Mouse (Mus musculus): ENCODE data around the gene Asns. TPM values are rescaled to one million over a fixed set of nuclear protein-coding genes. Genes with fewer than 3 reads are reported as not detected.

The Asns gene
- polyA plus RNA-seq, 1 experiment from 2014 or later: 63.4 TPM

DNA sequence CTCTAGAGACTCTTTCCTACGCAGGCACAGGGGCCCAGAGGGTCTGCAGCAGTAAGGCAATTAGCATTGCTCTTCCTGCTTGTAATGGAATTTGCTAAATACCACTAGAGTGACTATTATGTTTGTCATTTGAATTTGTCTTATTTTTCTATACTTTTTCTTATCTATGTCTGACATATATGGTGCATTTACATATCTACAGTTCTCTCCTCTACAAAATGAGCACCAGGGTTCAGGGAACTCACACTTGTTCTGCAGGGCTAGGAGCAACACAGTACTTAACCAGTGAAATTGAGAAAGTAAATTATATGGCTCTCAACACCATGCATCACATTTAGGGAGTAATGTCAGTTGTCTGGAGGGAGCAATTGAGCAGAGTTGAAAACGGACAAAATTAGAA, 21.2 kb upstream of the Asns start:
- Histone ChIP-seq H3K27ac (ENCODE audit: low read depth, low read length) (no peak overlapping the region), H3K4me1 (ENCODE audit: control insufficient read depth, insufficient read depth, low read length) (no peaks in the 10 kb centered on the region), H3K4me3 (ENCODE audit: low read depth, low read length) (no peak overlapping the region), H3K4me2 (ENCODE audit: low read depth) (no peak overlapping the region), H3K9ac (ENCODE audit: low read length) (no peak overlapping the region), H3K9me3 (ENCODE audit: control insufficient read depth, low read length) (no peaks in the 10 kb centered on the region), H3K36me3 (ENCODE audit: control insufficient read depth, insufficient read depth, low read length) (no peaks in the 10 kb centered on the region), H3K27me3 (ENCODE audit: control insufficient read depth, insufficient read depth, low read length) (no peaks in the 10 kb centered on the region)
- ATAC-seq (ENCODE audit: insufficient read depth, low FRiP score, low TSS enrichment) (no peak), DNase-seq (ENCODE audit: low spot score) (no peak)
- 81% methylated on average over 2 of the region's 2 CpGs for WGBS

DNA sequence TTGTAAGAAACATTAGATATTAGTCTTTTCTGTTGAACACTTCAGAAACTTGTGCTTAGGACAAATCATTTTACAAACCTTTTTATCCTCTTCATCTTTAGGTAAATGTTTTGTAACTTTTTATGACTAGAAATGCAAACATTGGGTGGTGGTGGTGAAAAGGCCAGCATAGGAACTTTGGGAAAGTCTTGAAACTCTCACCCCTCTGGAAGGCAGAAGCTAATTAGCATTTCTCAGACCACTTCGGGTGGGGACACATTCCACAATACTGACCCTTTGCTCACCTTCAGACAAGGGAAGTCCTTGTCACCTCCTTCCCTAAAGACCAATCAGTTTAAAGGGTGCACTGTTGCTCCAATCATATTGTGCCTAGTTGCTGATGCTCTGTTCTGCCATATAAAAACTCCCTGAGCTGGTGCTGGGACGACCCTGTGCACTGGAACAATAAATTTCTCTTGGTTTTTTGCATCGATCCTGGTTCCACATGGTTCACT, 18.8 kb upstream of the Asns start:
- Histone ChIP-seq H3K36me3 (ENCODE audit: control insufficient read depth, insufficient read depth, low read length) (no peaks in the 10 kb centered on the region), H3K27me3 (ENCODE audit: control insufficient read depth, insufficient read depth, low read length) (no peaks in the 10 kb centered on the region), H3K4me3 (ENCODE audit: low read depth, low read length) (no peak overlapping the region), H3K9ac (ENCODE audit: low read length) (no peak overlapping the region), H3K9me3 (ENCODE audit: control insufficient read depth, low read length) (no peaks in the 10 kb centered on the region), H3K4me1 (ENCODE audit: control insufficient read depth, insufficient read depth, low read length) (no peaks in the 10 kb centered on the region), H3K4me2 (ENCODE audit: low read depth) (no peak overlapping the region), H3K27ac (ENCODE audit: low read depth, low read length) (no peak overlapping the region)
- 62% methylated on average over 3 of the region's 3 CpGs for WGBS
- ATAC-seq (ENCODE audit: insufficient read depth, low FRiP score, low TSS enrichment) (no peak), DNase-seq (ENCODE audit: low spot score) (no peak)

DNA sequence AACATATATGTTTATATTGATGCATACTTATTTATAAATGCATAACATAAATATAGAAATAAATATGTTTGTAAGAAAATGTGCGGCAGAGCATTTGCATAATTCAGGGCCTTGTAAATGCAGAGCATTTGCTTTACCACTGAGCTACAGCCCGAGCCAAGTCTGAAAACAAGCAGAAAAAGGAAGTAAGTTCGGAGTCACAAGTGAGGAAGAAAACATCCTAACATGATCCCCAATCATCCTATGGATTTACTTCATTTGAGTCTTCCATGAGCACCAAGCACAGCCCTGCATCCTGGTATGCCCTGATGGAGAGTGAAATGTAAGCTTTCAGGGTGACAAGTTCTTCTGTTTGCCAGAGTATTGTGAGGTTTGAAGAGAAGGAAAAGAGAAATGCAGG, 15.2 kb upstream of the Asns start:
- Histone ChIP-seq H3K27ac (ENCODE audit: low read depth, low read length) (no peak overlapping the region), H3K4me2 (ENCODE audit: low read depth) (no peak overlapping the region), H3K36me3 (ENCODE audit: control insufficient read depth, insufficient read depth, low read length) (no peaks in the 10 kb centered on the region), H3K9ac (ENCODE audit: low read length) (no peak overlapping the region), H3K4me3 (ENCODE audit: low read depth, low read length) (no peak overlapping the region), H3K9me3 (ENCODE audit: control insufficient read depth, low read length) (no peaks in the 10 kb centered on the region), H3K4me1 (ENCODE audit: control insufficient read depth, insufficient read depth, low read length) (no peaks in the 10 kb centered on the region), H3K27me3 (ENCODE audit: control insufficient read depth, insufficient read depth, low read length) (no peaks in the 10 kb centered on the region)
- ATAC-seq (ENCODE audit: insufficient read depth, low FRiP score, low TSS enrichment): no peak
- WGBS: 88% methylated on average over 3 of the region's 3 CpGs
- DNase-seq (ENCODE audit: low spot score): no peak

DNA sequence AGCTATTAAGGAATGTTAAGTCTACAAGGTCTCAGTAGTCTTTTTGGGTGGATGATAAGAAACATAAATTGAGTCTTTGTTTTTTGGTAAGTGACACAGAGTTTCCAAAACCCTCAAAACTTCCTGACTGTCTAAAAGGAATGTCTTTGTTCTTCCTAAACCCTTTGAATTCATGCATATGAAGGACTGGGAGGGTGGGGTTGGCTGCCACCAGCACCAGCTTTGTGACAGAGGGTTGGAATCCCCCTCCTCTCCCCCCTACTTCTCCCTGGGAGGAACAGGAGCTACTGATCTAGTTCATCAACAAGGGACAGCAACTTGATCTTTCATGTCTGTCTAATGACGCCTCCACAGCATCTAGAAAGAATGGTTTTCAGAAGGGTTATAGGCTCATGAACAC, 13.7 kb upstream of the Asns start:
- Histone ChIP-seq H3K4me1 (ENCODE audit: control insufficient read depth, insufficient read depth, low read length) (no peaks in the 10 kb centered on the region), H3K9me3 (ENCODE audit: control insufficient read depth, low read length) (no peaks in the 10 kb centered on the region), H3K36me3 (ENCODE audit: control insufficient read depth, insufficient read depth, low read length) (no peaks in the 10 kb centered on the region), H3K9ac (ENCODE audit: low read length) (no peak overlapping the region), H3K4me3 (ENCODE audit: low read depth, low read length) (no peak overlapping the region), H3K27ac (ENCODE audit: low read depth, low read length) (no peak overlapping the region), H3K4me2 (ENCODE audit: low read depth) (no peak overlapping the region), H3K27me3 (ENCODE audit: control insufficient read depth, insufficient read depth, low read length) (no peaks in the 10 kb centered on the region)
- WGBS: 43% methylated on average over 1 of the region's 1 CpGs
- ATAC-seq (ENCODE audit: insufficient read depth, low FRiP score, low TSS enrichment) (no peak), DNase-seq (ENCODE audit: low spot score) (no peak)

DNA sequence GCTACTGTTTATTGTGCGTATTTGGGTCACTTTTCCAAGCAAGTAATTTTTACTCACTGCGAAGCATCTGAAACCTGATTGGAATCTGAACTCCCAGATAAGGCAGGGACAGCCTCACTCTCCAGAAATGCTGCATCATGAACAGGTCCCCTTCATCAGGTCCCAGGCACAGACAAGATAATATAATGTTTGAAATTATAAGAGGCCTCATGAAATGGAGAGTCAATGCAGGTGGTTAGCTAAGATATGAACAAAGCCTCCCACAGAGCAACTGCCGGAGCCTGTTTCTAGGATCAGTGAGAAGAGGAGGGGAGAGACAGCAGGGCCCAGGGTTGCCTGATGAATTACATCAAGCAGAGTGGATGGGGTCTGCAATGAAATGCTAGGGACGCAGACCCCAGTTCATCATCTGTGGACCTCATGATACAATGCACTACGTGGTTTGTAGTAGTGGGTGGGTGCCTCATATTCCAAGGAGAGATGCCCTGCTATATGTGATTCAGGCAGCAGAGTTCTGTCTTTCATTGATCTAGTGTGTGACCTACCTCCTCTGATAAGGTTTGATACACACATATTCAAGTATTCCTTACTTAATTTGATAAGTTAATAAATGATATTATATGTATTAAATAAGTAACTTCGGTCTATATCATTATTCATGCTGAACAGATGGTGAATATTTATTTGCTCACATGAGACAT, 5.1 kb upstream of the Asns start:
- Histone ChIP-seq H3K4me3 (ENCODE audit: low read depth, low read length) (no peak overlapping the region), H3K27ac (ENCODE audit: low read depth, low read length) (no peak overlapping the region), H3K36me3 (ENCODE audit: control insufficient read depth, insufficient read depth, low read length) (no peaks in the 10 kb centered on the region), H3K4me1 (ENCODE audit: control insufficient read depth, insufficient read depth, low read length) (no peaks in the 10 kb centered on the region), H3K9ac (ENCODE audit: low read length) (no peak overlapping the region), H3K27me3 (ENCODE audit: control insufficient read depth, insufficient read depth, low read length) (no peaks in the 10 kb centered on the region), H3K9me3 (ENCODE audit: control insufficient read depth, low read length) (no peaks in the 10 kb centered on the region), H3K4me2 (ENCODE audit: low read depth) (no peak overlapping the region)
- 82% methylated on average over 6 of the region's 6 CpGs for WGBS
- ATAC-seq (ENCODE audit: insufficient read depth, low FRiP score, low TSS enrichment) (no peak), DNase-seq (ENCODE audit: low spot score) (no peak)

DNA sequence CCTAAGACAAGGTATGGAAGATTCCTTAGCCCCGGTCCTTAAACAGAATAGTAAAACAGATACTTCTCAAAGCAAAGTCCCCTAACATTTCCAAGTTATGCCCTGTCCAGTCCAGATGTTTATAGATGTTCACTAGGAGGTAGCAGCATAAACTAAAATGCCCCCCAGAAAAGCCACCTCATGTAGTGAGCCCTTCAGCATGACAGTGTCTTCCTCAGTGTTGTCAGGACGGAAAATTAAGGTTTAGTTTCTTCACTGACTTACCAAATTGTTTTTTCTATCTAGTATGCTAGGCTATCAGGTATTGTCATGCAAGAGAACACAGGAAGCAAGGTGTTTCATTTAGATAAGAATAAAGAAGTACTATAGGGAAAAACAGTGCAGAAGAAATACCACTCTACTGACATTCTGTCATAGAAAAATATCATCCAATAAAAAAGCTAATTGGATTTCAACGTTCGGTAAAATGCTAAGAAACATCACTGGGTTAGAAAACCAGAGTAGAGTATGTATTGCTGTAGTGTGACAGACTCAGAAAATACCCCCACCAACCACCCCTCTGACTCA, 4.1 kb upstream of the Asns start:
- H3K4me1 ChIP-seq (ENCODE audit: control insufficient read depth, insufficient read depth, low read length): no peaks in the 10 kb centered on the region

DNA sequence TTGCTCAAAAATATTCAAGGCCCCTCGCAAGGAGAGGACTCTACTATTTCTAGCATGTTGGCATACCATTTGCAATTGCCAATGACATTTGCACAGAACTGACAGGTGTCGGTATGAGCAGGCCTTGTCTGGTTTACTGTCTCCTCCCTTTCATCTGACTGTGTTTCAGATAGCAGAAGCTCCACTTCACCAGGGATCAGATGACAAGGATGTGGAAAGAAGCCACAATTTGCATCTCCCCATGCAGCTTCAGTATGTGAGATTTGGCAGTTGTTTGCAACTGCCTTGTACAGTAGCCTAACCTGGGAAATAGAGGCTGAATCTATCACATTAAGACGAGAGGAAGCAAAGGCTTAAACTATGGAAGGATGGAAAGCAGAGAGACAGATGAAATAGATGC, 3.6 kb upstream of the Asns start:
- no peak for ATAC-seq (ENCODE audit: insufficient read depth, low FRiP score, low TSS enrichment)

More for the DNA sequence above, 4.1 kb upstream of the Asns start:
- WGBS: 87% methylated on average over 4 of the region's 4 CpGs
- Histone ChIP-seq H3K9ac (ENCODE audit: low read length) (no peak overlapping the region), H3K4me2 (ENCODE audit: low read depth) (no peak overlapping the region), H3K36me3 (ENCODE audit: control insufficient read depth, insufficient read depth, low read length) (no peaks in the 10 kb centered on the region), H3K27me3 (ENCODE audit: control insufficient read depth, insufficient read depth, low read length) (no peaks in the 10 kb centered on the region), H3K27ac (ENCODE audit: low read depth, low read length) (no peak overlapping the region), H3K9me3 (ENCODE audit: control insufficient read depth, low read length) (no peaks in the 10 kb centered on the region), H3K4me3 (ENCODE audit: low read depth, low read length) (no peak overlapping the region)
- ATAC-seq (ENCODE audit: insufficient read depth, low FRiP score, low TSS enrichment) (no peak), DNase-seq (ENCODE audit: low spot score) (no peak)

DNA sequence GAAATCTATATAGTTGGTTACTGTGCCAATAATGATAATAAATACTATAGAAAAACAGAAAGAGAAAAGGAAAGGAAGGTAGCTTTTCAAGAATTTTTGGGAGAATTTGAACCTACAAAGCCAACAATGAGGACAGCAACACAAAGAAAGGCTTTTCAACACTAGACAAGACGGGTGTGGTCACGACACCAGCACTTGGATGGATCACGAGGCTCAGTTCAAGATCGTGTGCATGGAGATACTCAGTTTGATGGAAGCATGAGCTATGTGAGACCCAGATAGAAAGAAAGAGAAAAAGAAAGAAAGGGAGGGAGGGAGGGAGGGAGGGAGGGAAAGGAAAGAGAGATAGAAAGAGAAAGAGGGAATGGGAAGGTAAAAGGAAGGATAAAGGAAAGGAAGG, 2.8 kb upstream of the Asns start:
- ATAC-seq (ENCODE audit: insufficient read depth, low FRiP score, low TSS enrichment) (no peak), DNase-seq (ENCODE audit: low spot score) (no peak)
- no peak overlapping the region for H3K4me2 ChIP-seq (ENCODE audit: low read depth)
- H3K9me3 ChIP-seq (ENCODE audit: control insufficient read depth, low read length): no peaks in the 10 kb centered on the region
- no peaks in the 10 kb centered on the region for H3K4me1 ChIP-seq (ENCODE audit: control insufficient read depth, insufficient read depth, low read length)
- no peak overlapping the region for H3K9ac ChIP-seq (ENCODE audit: low read length)
- 83% methylated on average over 4 of the region's 4 CpGs for WGBS
- H3K4me3 ChIP-seq (ENCODE audit: low read depth, low read length): no peak overlapping the region
- no peaks in the 10 kb centered on the region for H3K36me3 ChIP-seq (ENCODE audit: control insufficient read depth, insufficient read depth, low read length)
- H3K27me3 ChIP-seq (ENCODE audit: control insufficient read depth, insufficient read depth, low read length): no peaks in the 10 kb centered on the region
- no peak overlapping the region for H3K27ac ChIP-seq (ENCODE audit: low read depth, low read length)

More for the DNA sequence above, 3.6 kb upstream of the Asns start:
- no peak overlapping the region for H3K9ac ChIP-seq (ENCODE audit: low read length)
- no peaks in the 10 kb centered on the region for H3K4me1 ChIP-seq (ENCODE audit: control insufficient read depth, insufficient read depth, low read length)
- H3K27ac ChIP-seq (ENCODE audit: low read depth, low read length): no peak overlapping the region
- no peaks in the 10 kb centered on the region for H3K36me3 ChIP-seq (ENCODE audit: control insufficient read depth, insufficient read depth, low read length)
- no peaks in the 10 kb centered on the region for H3K27me3 ChIP-seq (ENCODE audit: control insufficient read depth, insufficient read depth, low read length)
- no peak for DNase-seq (ENCODE audit: low spot score)
- no peaks in the 10 kb centered on the region for H3K9me3 ChIP-seq (ENCODE audit: control insufficient read depth, low read length)
- H3K4me2 ChIP-seq (ENCODE audit: low read depth): no peak overlapping the region
- no peak overlapping the region for H3K4me3 ChIP-seq (ENCODE audit: low read depth, low read length)
- WGBS: 80% methylated on average over 3 of the region's 3 CpGs

DNA sequence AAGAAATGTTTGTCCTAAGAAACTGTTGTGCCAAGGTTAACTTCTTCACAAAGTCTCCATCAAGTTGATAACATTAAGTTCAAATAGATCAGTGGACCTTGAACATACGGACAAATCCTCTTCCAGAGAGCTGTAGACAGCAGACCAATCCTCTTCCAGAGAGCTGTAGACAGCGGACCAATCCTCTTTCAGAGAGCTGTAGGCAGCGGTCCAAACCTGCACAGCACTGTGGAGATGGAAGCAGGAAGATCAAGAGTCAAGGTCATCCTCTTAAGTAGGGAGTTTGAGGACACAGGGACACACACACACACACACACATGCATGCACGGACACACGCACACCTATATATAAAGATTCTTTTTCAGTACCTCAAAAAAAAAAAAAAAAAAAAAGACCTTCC, 612 bp upstream of the Asns start:
- Histone ChIP-seq H3K36me3 (ENCODE audit: control insufficient read depth, insufficient read depth, low read length) (no peaks in the 10 kb centered on the region), H3K9me3 (ENCODE audit: control insufficient read depth, low read length) (no peaks in the 10 kb centered on the region), H3K27ac (ENCODE audit: low read depth, low read length) (no peak overlapping the region), H3K27me3 (ENCODE audit: control insufficient read depth, insufficient read depth, low read length) (no peaks in the 10 kb centered on the region), H3K4me1 (ENCODE audit: control insufficient read depth, insufficient read depth, low read length) (no peaks in the 10 kb centered on the region), H3K9ac (ENCODE audit: low read length) (no peak overlapping the region), H3K4me2 (ENCODE audit: low read depth) (no peak overlapping the region), H3K4me3 (ENCODE audit: low read depth, low read length) (no peak overlapping the region)
- no peak for DNase-seq (ENCODE audit: low spot score)
- WGBS: 73% methylated on average over 5 of the region's 5 CpGs
- no peak for ATAC-seq (ENCODE audit: insufficient read depth, low FRiP score, low TSS enrichment)

All from neural tube, embryonic 11.5 days (tissue).